Mouse (Mus musculus) stomach, embryonic 16.5 days (tissue): Measurements from ENCODE around the gene Tmem175. TPM values are rescaled to one million over a fixed set of nuclear protein-coding genes. Genes with fewer than 3 reads are reported as not detected.

Experiments
- ATAC-seq: fragments of 200-750 bp; cut with Nextera tagmentation; 2 replicates; pipeline ENCODE4 v1.8.0; 2017; ENCODE audit warnings: moderate number of reproducible peaks, moderate TSS enrichment; ENCODE audit not compliant: insufficient read depth, low FRiP score
- H3K27ac ChIP-seq: fragments of 300-500 bp; sonication (generic); 2 replicates; pipeline ENCODE4 v1.5.1; 2014; ENCODE audit warnings: low read length
- H3K27me3 ChIP-seq: fragments of 300-500 bp; sonication (generic); 2 replicates; pipeline ENCODE4 v1.6.1; 2014; ENCODE audit warnings: low read length, control low read depth, mixed read lengths; ENCODE audit not compliant: control insufficient read depth, insufficient read depth
- H3K36me3 ChIP-seq: fragments of 300-500 bp; sonication (generic); 2 replicates; pipeline ENCODE4 v1.6.1; 2014; ENCODE audit warnings: low read length; ENCODE audit not compliant: control insufficient read depth, insufficient read depth
- H3K4me1 ChIP-seq: fragments of 300-500 bp; sonication (generic); 2 replicates; pipeline ENCODE4 v1.6.1; 2014; ENCODE audit warnings: low read length, control low read depth, mixed read lengths; ENCODE audit not compliant: control insufficient read depth, insufficient read depth
- H3K4me2 ChIP-seq: fragments of 300-500 bp; sonication (generic); 2 replicates; pipeline ENCODE4 v1.6.1; 2014; ENCODE audit warnings: low read depth, low read length, mixed read lengths
- H3K4me3 ChIP-seq: fragments of 300-500 bp; sonication (generic); replicated peaks from 2 replicates; pipeline ENCODE4 v1.5.1; 2014; ENCODE audit warnings: mild to moderate bottlenecking, low read length
- H3K9ac ChIP-seq: fragments of 300-500 bp; sonication (generic); 2 replicates; pipeline ENCODE4 v1.6.1; 2014; ENCODE audit warnings: low read length
- H3K9me3 ChIP-seq: fragments of 300-500 bp; sonication (generic); replicated peaks from 2 replicates; pipeline ENCODE4 v1.6.1; 2016; ENCODE audit warnings: low read length, control low read depth; ENCODE audit not compliant: control insufficient read depth
- WGBS: fragments of 180-500 bp; shearing (Covaris S2); extraction: QIAGEN DNeasy Blood & Tissue Kit; methylation state at CpG from one replicate; pipeline ENCODE4 v1.1.7; 2014; 5-methylcytosine and 5-hydroxymethylcytosine counted together
- polyA plus RNA-seq: library from polyadenylated mRNA; unstranded; fragments of >200 nt; fragmentation: Nextera tagmentation; extraction: Ambion mirVana; gene quantifications from 2 replicates; pipeline ENCODE4 v1.2.1, GENCODE M21; 2015

The Tmem175 gene
- polyA plus RNA-seq, 1 experiment from 2014 or later, result 27.1 TPM

- Histone ChIP-seq H3K9ac (peak within 1 kb of the TSS; percentile 92), H3K27me3 (no peaks in the 10 kb centered on the region), H3K4me3 (peak within 1 kb of the TSS; percentile 81), H3K4me2 (peak within 1 kb of the TSS; percentile 83), H3K4me1 (peaks cover 11% of the 10 kb centered on the region), H3K36me3 (no peaks in the 10 kb centered on the region), H3K27ac (no peak within 1 kb of the TSS), H3K9me3 (no peaks in the 10 kb centered on the region)
- ATAC-seq, result peak; percentile 52; the same call in 1 of the 2 replicates
- WGBS, result 9% methylated on average over 24 of the region's 24 CpGs
Measured at GRCm38 (mm10) chr5:108659698-108660631, 30.4 kb downstream of the Tmem175 start, which contains the start of gene Idua. Idua (plus strand) TSS chr5:108660331.

- Histone ChIP-seq H3K36me3 (no peaks in the 10 kb centered on the region), H3K4me2 (peak overlapping the region; percentile 83), H3K9ac (peak overlapping the region; percentile 92), H3K9me3 (no peaks in the 10 kb centered on the region), H3K4me1 (peaks cover 11% of the 10 kb centered on the region), H3K4me3 (peak overlapping the region; percentile 81), H3K27ac (no peak overlapping the region), H3K27me3 (no peaks in the 10 kb centered on the region)
- 11% methylated on average over 36 of the region's 36 CpGs for WGBS
- peak; percentile 99 for ATAC-seq
Measured at GRCm38 (mm10) chr5:108660632-108661268, 31.2 kb downstream of the Tmem175 start.

- Histone ChIP-seq H3K4me2 (no peak overlapping the region), H3K27ac (no peak overlapping the region), H3K4me3 (no peak overlapping the region), H3K36me3 (no peaks in the 10 kb centered on the region), H3K27me3 (no peaks in the 10 kb centered on the region), H3K4me1 (peaks cover 11% of the 10 kb centered on the region), H3K9ac (no peak overlapping the region), H3K9me3 (no peaks in the 10 kb centered on the region)
- 79% methylated on average over 4 of the region's 4 CpGs for whole genome bisulfite sequencing
- ATAC-seq, result no peak
Measured at GRCm38 (mm10) chr5:108662772-108663171, 33.2 kb downstream of the Tmem175 start.

GRCm38 (mm10) chr5:108665066-108665465, 35.5 kb downstream of the Tmem175 start:
- ATAC-seq, result no peak
- Histone ChIP-seq H3K27me3 (no peaks in the 10 kb centered on the region), H3K9ac (no peak overlapping the region), H3K4me1 (peaks cover 13% of the 10 kb centered on the region; the same call in 1 of the 2 replicates), H3K36me3 (no peaks in the 10 kb centered on the region), H3K27ac (no peak overlapping the region), H3K9me3 (no peaks in the 10 kb centered on the region), H3K4me3 (no peak overlapping the region), H3K4me2 (no peak overlapping the region)
- 34% methylated on average over 3 of the region's 3 CpGs for WGBS

- no peak for ATAC-seq
- H3K9me3 ChIP-seq, result no peaks in the 10 kb centered on the region
- peaks cover 16% of the 10 kb centered on the region; the same call in 1 of the 2 replicates for H3K4me1 ChIP-seq
- no peak overlapping the region for H3K9ac ChIP-seq
- H3K27ac ChIP-seq, result no peak overlapping the region
- H3K4me2 ChIP-seq, result no peak overlapping the region
- H3K27me3 ChIP-seq, result no peaks in the 10 kb centered on the region
- peaks cover 10% of the 10 kb centered on the region for H3K36me3 ChIP-seq
- H3K4me3 ChIP-seq, result no peak overlapping the region
- WGBS, result 70% methylated on average over 2 of the region's 2 CpGs
Measured at GRCm38 (mm10) chr5:108667370-108667769, 37.8 kb downstream of the Tmem175 start.

DNA sequence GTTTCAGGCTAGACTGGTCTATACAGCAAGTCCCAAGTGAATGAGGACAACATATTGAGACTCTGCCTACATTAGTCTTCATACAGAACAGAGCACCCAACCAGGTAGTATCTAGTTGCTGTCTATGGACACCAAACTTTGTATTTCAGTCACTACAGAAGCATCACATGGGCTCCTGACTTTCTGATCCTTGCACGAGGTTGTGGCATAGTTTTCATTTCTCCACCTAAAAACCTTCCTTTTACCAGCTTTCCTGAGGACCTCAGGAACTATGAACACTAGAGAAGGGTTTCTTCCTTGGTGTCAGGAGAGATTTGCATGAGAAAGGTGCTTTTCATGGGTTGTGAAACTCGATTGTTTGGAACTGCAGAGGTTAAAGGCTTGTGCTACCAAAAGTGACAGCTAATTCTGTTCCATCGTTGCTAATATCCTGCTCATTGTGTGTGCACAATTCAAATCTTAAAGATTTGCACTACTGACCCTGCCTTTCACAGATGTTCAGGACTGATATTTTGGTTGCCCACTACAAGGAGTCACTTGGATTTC, 38.9 kb downstream of the Tmem175 start:
- 10% methylated on average over 3 of the region's 3 CpGs for WGBS
- no peaks in the 10 kb centered on the region for H3K9me3 ChIP-seq
- H3K4me3 ChIP-seq, result peak overlapping the region; percentile 61
- no peaks in the 10 kb centered on the region for H3K27me3 ChIP-seq
- no peak for ATAC-seq
- peaks cover 12% of the 10 kb centered on the region for H3K36me3 ChIP-seq
- H3K4me2 ChIP-seq, result peak overlapping the region; percentile 81
- peaks cover 16% of the 10 kb centered on the region; the same call in 1 of the 2 replicates for H3K4me1 ChIP-seq
- peak overlapping the region; percentile 81 for H3K27ac ChIP-seq
- H3K9ac ChIP-seq, result peak overlapping the region; percentile 87

- H3K9me3 ChIP-seq, result no peaks in the 10 kb centered on the region
- peaks cover 12% of the 10 kb centered on the region for H3K36me3 ChIP-seq
- peak; percentile 86 for ATAC-seq
- peak within 1 kb of the TSS; percentile 81 for H3K27ac ChIP-seq
- peak within 1 kb of the TSS; percentile 61 for H3K4me3 ChIP-seq
- H3K9ac ChIP-seq, result peak within 1 kb of the TSS; percentile 87
- H3K27me3 ChIP-seq, result no peaks in the 10 kb centered on the region
- peaks cover 16% of the 10 kb centered on the region; the same call in 1 of the 2 replicates for H3K4me1 ChIP-seq
- H3K4me2 ChIP-seq, result peak within 1 kb of the TSS; percentile 81
- WGBS, result 5% methylated on average over 43 of the region's 43 CpGs
Measured at GRCm38 (mm10) chr5:108668977-108669936, 39.7 kb downstream of the Tmem175 start, which contains the start of gene Dgkq. Dgkq (minus strand) TSS chr5:108669672.

GRCm38 (mm10) chr5:108669986-108670385, 40.4 kb downstream of the Tmem175 start:
- no peaks in the 10 kb centered on the region for H3K27me3 ChIP-seq
- H3K36me3 ChIP-seq, result peaks cover 12% of the 10 kb centered on the region
- peaks cover 16% of the 10 kb centered on the region; the same call in 1 of the 2 replicates for H3K4me1 ChIP-seq
- peak overlapping the region; percentile 81; the same call in 1 of the 2 replicates for H3K27ac ChIP-seq
- 75% methylated on average over 9 of the region's 9 CpGs for WGBS
- ATAC-seq, result no peak
- H3K9ac ChIP-seq, result peak overlapping the region; percentile 87
- peak overlapping the region; percentile 81 for H3K4me2 ChIP-seq
- peak overlapping the region; percentile 61 for H3K4me3 ChIP-seq
- H3K9me3 ChIP-seq, result no peaks in the 10 kb centered on the region
